Mouse (Mus musculus) C2C12 (cell line): ENCODE measurements around the gene Tmem198b. TPM values are rescaled to one million over a fixed set of nuclear protein-coding genes. Genes with fewer than 3 reads are reported as not detected.

ENCODE experiments used
- H3K27me3 ChIP-seq: one replicate; pipeline ENCODE4 v1.6.1; 2011; ENCODE audit not compliant: control insufficient read depth, insufficient read depth, insufficient read length
- H3K36me3 ChIP-seq: one replicate; pipeline ENCODE4 v1.6.1; 2011; ENCODE audit not compliant: control insufficient read depth, insufficient read depth
- H3K4me3 ChIP-seq: one replicate; pipeline ENCODE4 v1.5.1; 2011; ENCODE audit warnings: mild to moderate bottlenecking, control low read depth; ENCODE audit not compliant: poor library complexity, insufficient read depth, severe bottlenecking
- H3K79me2 ChIP-seq: one replicate; pipeline ENCODE4 v1.6.1; 2011; ENCODE audit not compliant: control insufficient read depth, insufficient read depth
- H3K79me3 ChIP-seq: one replicate; pipeline ENCODE4 v1.6.1; 2011; ENCODE audit warnings: low read depth, control low read depth
- H3ac ChIP-seq: one replicate; pipeline ENCODE3; 2011; ENCODE audit warnings: low read depth; ENCODE audit not compliant: control insufficient read depth, insufficient read length
- CEBPB ChIP-seq: IDR thresholded peaks from one replicate; pipeline ENCODE4 v1.6.1; 2011; ENCODE audit warnings: low read depth, mild to moderate bottlenecking, control low read depth, moderate library complexity
- CTCF ChIP-seq: IDR thresholded peaks from one replicate; pipeline ENCODE4 v1.5.1; 2011; ENCODE audit not compliant: control insufficient read depth, insufficient read depth, insufficient read length
- FOSL1 ChIP-seq: IDR thresholded peaks from one replicate; pipeline ENCODE4 v1.8.0; 2011; ENCODE audit warnings: mild to moderate bottlenecking, low read length; ENCODE audit not compliant: poor library complexity, insufficient read depth, severe bottlenecking
- MAX ChIP-seq: IDR thresholded peaks from one replicate; pipeline ENCODE4 v1.6.1; 2011; ENCODE audit warnings: mild to moderate bottlenecking, control low read depth
- MYOD1 ChIP-seq: IDR thresholded peaks from one replicate; pipeline ENCODE4 v1.6.1; 2011; ENCODE audit warnings: low read depth; ENCODE audit not compliant: control insufficient read depth, insufficient read length
- MYOG ChIP-seq: IDR thresholded peaks from one replicate; pipeline ENCODE4 v1.6.1; 2011; ENCODE audit not compliant: control insufficient read depth, insufficient read length; ENCODE audit errors: extremely low read depth
- USF1 ChIP-seq: IDR thresholded peaks from one replicate; pipeline ENCODE4 v1.6.1; 2011; ENCODE audit warnings: low read depth, mild to moderate bottlenecking, control low read depth, moderate library complexity
- long read RNA-seq, 2 experiments: library from polyadenylated mRNA; unstranded; transcript quantifications; one replicate each; pipeline ENCODE4 v2.0.0; 2019 to 2020
- polyA plus RNA-seq: library from polyadenylated mRNA; unstranded; fragments of >200 nt; fragmentation: generic; extraction: Trizol; gene quantifications from one replicate; pipeline ENCODE4 v1.2.1, GENCODE M21; 2012; ENCODE audit warnings: missing spikeins

The Tmem198b gene
- 15.1 TPM for polyA plus RNA-seq
- long read RNA-seq, experiment 1, partial matches to known transcripts = 1 of 15 reads
- long read RNA-seq, experiment 1, other reads (novel, unspliced or antisense) = 10 of 15 reads
- long read RNA-seq, experiment 2, transcript Tmem198b-201 (5 exons, 2,335 nt) = major isoform, 66 of 131 reads
- long read RNA-seq, experiment 2, partial matches to known transcripts = 13 of 131 reads
- long read RNA-seq, experiment 2, other reads (novel, unspliced or antisense) = 50 of 131 reads

GRCm38 (mm10) chr10:128804271-128805091, at the start of gene Tmem198b:
Gene Tmem198b, minus strand, starts transcription at chr10:128804370.
- Histone ChIP-seq H3ac (peak within 1 kb of the TSS; percentile 89), H3K4me3 (peak within 1 kb of the TSS; percentile 86), H3K79me2 (peaks cover 59% of the 10 kb centered on the region), H3K27me3 (no peaks in the 10 kb centered on the region), H3K36me3 (peaks cover 41% of the 10 kb centered on the region), H3K79me3 (peaks cover 39% of the 10 kb centered on the region)
- TF ChIP-seq USF1 (no peak), CEBPB (no peak), MYOG (no peak), MYOD1 (no peak), CTCF (no peak), FOSL1 (no peak), MAX (no peak)

- H3K4me3 ChIP-seq = no peak overlapping the region
- peaks cover 87% of the 10 kb centered on the region for H3K36me3 ChIP-seq
- no peak for TF ChIP-seq MYOD1
- TF ChIP-seq MAX = no peak
- no peak for TF ChIP-seq FOSL1
- TF ChIP-seq USF1 = no peak
- no peak for TF ChIP-seq CEBPB
- no peak for TF ChIP-seq MYOG
- TF ChIP-seq CTCF = no peak
- H3K79me2 ChIP-seq = no peaks in the 10 kb centered on the region
- no peaks in the 10 kb centered on the region for H3K79me3 ChIP-seq
- no peak overlapping the region for H3ac ChIP-seq
- no peaks in the 10 kb centered on the region for H3K27me3 ChIP-seq
Measured at GRCm38 (mm10) chr10:128850339-128850738, 46.2 kb upstream of the Tmem198b start.

GRCm38 (mm10) chr10:128848426-128848825, 44.3 kb upstream of the Tmem198b start:
- H3K79me2 ChIP-seq = no peaks in the 10 kb centered on the region
- no peaks in the 10 kb centered on the region for H3K79me3 ChIP-seq
- H3ac ChIP-seq = no peak overlapping the region
- H3K4me3 ChIP-seq = no peak overlapping the region
- TF ChIP-seq MAX (no peak), CTCF (no peak), MYOG (no peak), MYOD1 (no peak), FOSL1 (no peak), CEBPB (no peak), USF1 (no peak)
- H3K36me3 ChIP-seq = peaks cover 90% of the 10 kb centered on the region
- no peaks in the 10 kb centered on the region for H3K27me3 ChIP-seq

- no peak overlapping the region for H3ac ChIP-seq
- TF ChIP-seq CTCF (no peak), MYOG (no peak), USF1 (no peak), FOSL1 (no peak), MAX (no peak), CEBPB (no peak), MYOD1 (no peak)
- H3K27me3 ChIP-seq = no peaks in the 10 kb centered on the region
- no peaks in the 10 kb centered on the region for H3K79me3 ChIP-seq
- H3K36me3 ChIP-seq = peaks cover 90% of the 10 kb centered on the region
- no peak overlapping the region for H3K4me3 ChIP-seq
- H3K79me2 ChIP-seq = no peaks in the 10 kb centered on the region
Measured at GRCm38 (mm10) chr10:128846664-128847063, 42.5 kb upstream of the Tmem198b start.

- H3K27me3 ChIP-seq = no peaks in the 10 kb centered on the region
- TF ChIP-seq MYOG = no peak
- TF ChIP-seq CEBPB = no peak
- no peak for TF ChIP-seq FOSL1
- TF ChIP-seq CTCF = no peak
- no peak for TF ChIP-seq USF1
- no peak for TF ChIP-seq MYOD1
- TF ChIP-seq MAX = no peak
- H3K4me3 ChIP-seq = no peak overlapping the region
- no peak overlapping the region for H3ac ChIP-seq
- H3K79me2 ChIP-seq = no peaks in the 10 kb centered on the region
- H3K79me3 ChIP-seq = no peaks in the 10 kb centered on the region
- peaks cover 91% of the 10 kb centered on the region for H3K36me3 ChIP-seq
Measured at GRCm38 (mm10) chr10:128845516-128845915, 41.3 kb upstream of the Tmem198b start.
